Mouse (Mus musculus) megakaryocyte, embryonic 14.5 days (primary cell): Measurements from ENCODE around the gene Wipi2. TPM values are rescaled to one million over a fixed set of nuclear protein-coding genes. Genes with fewer than 3 reads are reported as not detected.

Source experiments
- H3K27me3 ChIP-seq: replicated peaks from 2 replicates; pipeline ENCODE3; 2012; ENCODE audit warnings: inconsistent platforms
- H3K36me3 ChIP-seq: replicated peaks from 2 replicates; pipeline ENCODE3; 2012; ENCODE audit warnings: low read length, inconsistent platforms, mixed read lengths
- H3K4me1 ChIP-seq: 2 replicates; pipeline ENCODE4 v1.6.1; 2012; ENCODE audit warnings: inconsistent platforms
- H3K4me3 ChIP-seq: replicated peaks from 2 replicates; pipeline ENCODE3; 2012; ENCODE audit warnings: moderate library complexity, mild to moderate bottlenecking, inconsistent platforms
- H3K9me3 ChIP-seq: 2 replicates; pipeline ENCODE4 v1.6.1; 2012; ENCODE audit warnings: inconsistent platforms
- FLI1 ChIP-seq: IDR thresholded peaks from 2 replicates; pipeline ENCODE4 v1.6.1; 2012; ENCODE audit warnings: low read length, inconsistent platforms, mixed read lengths
- GATA1 ChIP-seq: IDR thresholded peaks from 3 replicates; pipeline ENCODE4 v1.6.1; 2012; ENCODE audit warnings: mixed read lengths, low read length, inconsistent platforms, borderline replicate concordance
- polyA plus RNA-seq: library from polyadenylated mRNA; stranded (reverse); fragments of >175 nt; gene quantifications from 2 replicates; pipeline ENCODE4 v1.2.3, GENCODE M21; 2012; ENCODE audit warnings: low replicate concordance; ENCODE audit not compliant: insufficient read depth

The Wipi2 gene
- polyA plus RNA-seq = 3.2 and 4.7 TPM in 2 replicates

- Histone ChIP-seq H3K4me1 (peaks cover 35% of the 10 kb centered on the region), H3K27me3 (peaks cover 10% of the 10 kb centered on the region), H3K9me3 (0 out of 2 replicates have a peak, but pooled peaks cover 4% of the 10 kb centered on the region), H3K36me3 (peaks cover 12% of the 10 kb centered on the region), H3K4me3 (peak within 1 kb of the TSS; percentile 98)
- TF ChIP-seq GATA1 (no peak), FLI1 (no peak)
Observed at GRCm38 (mm10) chr5:142627398-142627797, at the start of gene Wipi2. Gene Wipi2 (plus strand): TSS chr5:142627698.

GRCm38 (mm10) chr5:142578192-142578591, 49.3 kb upstream of the Wipi2 start:
- Histone ChIP-seq H3K36me3 (no peaks in the 10 kb centered on the region), H3K4me1 (no peaks in the 10 kb centered on the region), H3K4me3 (no peak overlapping the region), H3K9me3 (peaks cover 25% of the 10 kb centered on the region), H3K27me3 (peaks cover 25% of the 10 kb centered on the region)
- no peak for TF ChIP-seq FLI1
- TF ChIP-seq GATA1 = no peak

- Histone ChIP-seq H3K4me1 (no peaks in the 10 kb centered on the region), H3K36me3 (no peaks in the 10 kb centered on the region), H3K9me3 (peaks cover 18% of the 10 kb centered on the region), H3K4me3 (no peak overlapping the region), H3K27me3 (peaks cover 35% of the 10 kb centered on the region)
- no peak for TF ChIP-seq FLI1
- TF ChIP-seq GATA1 = no peak
Observed at GRCm38 (mm10) chr5:142581517-142581916, 46.0 kb upstream of the Wipi2 start.

- no peak for TF ChIP-seq GATA1
- no peak for TF ChIP-seq FLI1
Observed at GRCm38 (mm10) chr5:142583616-142584126, 43.8 kb upstream of the Wipi2 start.

GRCm38 (mm10) chr5:142590953-142591616, 36.4 kb upstream of the Wipi2 start:
- Histone ChIP-seq H3K36me3 (no peaks in the 10 kb centered on the region), H3K27me3 (peaks cover 25% of the 10 kb centered on the region)
- no peak for TF ChIP-seq GATA1
- TF ChIP-seq FLI1 = no peak

More at GRCm38 (mm10) chr5:142583616-142584126, 43.8 kb upstream of the Wipi2 start:
- no peaks in the 10 kb centered on the region for H3K4me1 ChIP-seq
- no peaks in the 10 kb centered on the region for H3K36me3 ChIP-seq
- peaks cover 42% of the 10 kb centered on the region for H3K27me3 ChIP-seq
- H3K9me3 ChIP-seq = peaks cover 4% of the 10 kb centered on the region
- no peak overlapping the region for H3K4me3 ChIP-seq

GRCm38 (mm10) chr5:142595698-142596097, 31.8 kb upstream of the Wipi2 start:
- Histone ChIP-seq H3K4me1 (peaks cover 6% of the 10 kb centered on the region; the same call in 1 of the 2 replicates), H3K36me3 (no peaks in the 10 kb centered on the region), H3K4me3 (no peak overlapping the region), H3K27me3 (peaks cover 24% of the 10 kb centered on the region), H3K9me3 (no peaks in the 10 kb centered on the region)
- TF ChIP-seq FLI1 = no peak
- TF ChIP-seq GATA1 = no peak

More at GRCm38 (mm10) chr5:142590953-142591616, 36.4 kb upstream of the Wipi2 start:
- Histone ChIP-seq H3K4me1 (peaks cover 6% of the 10 kb centered on the region; the same call in 1 of the 2 replicates), H3K4me3 (no peak overlapping the region), H3K9me3 (no peaks in the 10 kb centered on the region)

- Histone ChIP-seq H3K4me3 (no peak overlapping the region), H3K27me3 (peaks cover 28% of the 10 kb centered on the region), H3K9me3 (no peaks in the 10 kb centered on the region), H3K4me1 (peaks cover 6% of the 10 kb centered on the region; the same call in 1 of the 2 replicates), H3K36me3 (no peaks in the 10 kb centered on the region)
- TF ChIP-seq FLI1 (no peak), GATA1 (no peak)
Observed at GRCm38 (mm10) chr5:142596723-142597122, 30.8 kb upstream of the Wipi2 start.

GRCm38 (mm10) chr5:142597648-142598390, 29.7 kb upstream of the Wipi2 start:
- TF ChIP-seq FLI1 = no peak
- TF ChIP-seq GATA1 = no peak
- no peak overlapping the region for H3K4me3 ChIP-seq
- no peaks in the 10 kb centered on the region for H3K36me3 ChIP-seq
- peaks cover 34% of the 10 kb centered on the region for H3K27me3 ChIP-seq
- no peaks in the 10 kb centered on the region for H3K9me3 ChIP-seq
- H3K4me1 ChIP-seq = no peaks in the 10 kb centered on the region

GRCm38 (mm10) chr5:142604379-142604778, 23.1 kb upstream of the Wipi2 start:
- Histone ChIP-seq H3K9me3 (no peaks in the 10 kb centered on the region), H3K36me3 (no peaks in the 10 kb centered on the region), H3K4me3 (no peak overlapping the region), H3K27me3 (peaks cover 66% of the 10 kb centered on the region), H3K4me1 (0 out of 2 replicates have a peak, but pooled peaks cover 3% of the 10 kb centered on the region)
- TF ChIP-seq GATA1 (no peak), FLI1 (no peak)
